Mouse (Mus musculus) ES-Bruce4 (cell line): ENCODE results near the gene Nms.

Source experiments
- CTCF ChIP-seq: IDR thresholded peaks from one replicate; pipeline ENCODE4 v1.8.1; 2011; ENCODE audit warnings: low read depth, low read length
- EP300 ChIP-seq: IDR thresholded peaks from 2 replicates; pipeline ENCODE4 v1.6.1; 2011; ENCODE audit warnings: low read depth, low read length; ENCODE audit not compliant: insufficient read depth

- TF ChIP-seq EP300 (no peak), CTCF (no peak)
These were observed 659 bp downstream of the Nms start for GRCm38 (mm10) chr1:38939608-38940007.
